Mouse (Mus musculus) adrenal gland (tissue): ENCODE results near the gene Ntm.

Experiments used
- intact Hi-C: fragments of 180-260 bp; cut with DNase I; formaldehyde crosslinking; loops from one replicate; pipeline ENCODE4 v1.15.1; 2025

Gene Ntm

DNA sequence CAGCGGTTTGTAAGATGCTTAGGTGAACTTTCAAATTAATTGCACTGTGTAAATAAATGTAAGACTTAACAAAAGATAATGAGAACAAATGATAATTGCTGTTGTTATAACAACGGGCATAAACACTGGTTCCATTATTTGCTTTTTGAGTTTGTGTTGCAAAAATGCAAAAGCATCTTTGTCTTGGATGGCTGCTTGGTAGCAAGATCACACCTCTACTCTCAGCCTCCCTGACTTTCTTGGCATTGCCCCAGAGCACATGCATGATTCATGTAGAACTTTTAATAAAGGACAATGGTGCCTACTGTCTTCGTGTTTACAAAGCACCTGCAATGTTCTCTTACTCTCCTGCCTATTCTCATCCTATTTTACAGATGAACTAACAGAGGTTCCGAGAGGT lies 875.3 kb downstream of the Ntm start:
- intact Hi-C loops: no loop called here

DNA sequence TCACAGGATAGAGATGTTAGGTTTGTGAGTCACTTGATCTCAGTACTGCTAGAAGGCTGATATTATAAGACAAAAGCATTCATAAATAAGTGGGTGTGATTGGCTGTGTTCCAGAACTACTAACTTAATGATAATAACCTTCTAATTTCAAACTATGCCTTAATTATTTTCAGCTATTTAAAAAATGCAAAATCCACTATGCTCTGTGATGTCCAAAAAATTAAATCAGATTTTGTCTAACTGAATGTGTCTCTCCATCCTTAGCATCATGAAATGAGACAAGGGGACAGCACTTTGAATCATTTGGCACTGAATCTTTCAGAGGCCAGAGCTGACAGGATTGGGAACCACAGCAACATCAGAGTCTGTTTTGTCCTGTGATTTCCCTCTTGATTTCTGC lies 875.8 kb downstream of the Ntm start:
- intact Hi-C loops: no loop called here

DNA sequence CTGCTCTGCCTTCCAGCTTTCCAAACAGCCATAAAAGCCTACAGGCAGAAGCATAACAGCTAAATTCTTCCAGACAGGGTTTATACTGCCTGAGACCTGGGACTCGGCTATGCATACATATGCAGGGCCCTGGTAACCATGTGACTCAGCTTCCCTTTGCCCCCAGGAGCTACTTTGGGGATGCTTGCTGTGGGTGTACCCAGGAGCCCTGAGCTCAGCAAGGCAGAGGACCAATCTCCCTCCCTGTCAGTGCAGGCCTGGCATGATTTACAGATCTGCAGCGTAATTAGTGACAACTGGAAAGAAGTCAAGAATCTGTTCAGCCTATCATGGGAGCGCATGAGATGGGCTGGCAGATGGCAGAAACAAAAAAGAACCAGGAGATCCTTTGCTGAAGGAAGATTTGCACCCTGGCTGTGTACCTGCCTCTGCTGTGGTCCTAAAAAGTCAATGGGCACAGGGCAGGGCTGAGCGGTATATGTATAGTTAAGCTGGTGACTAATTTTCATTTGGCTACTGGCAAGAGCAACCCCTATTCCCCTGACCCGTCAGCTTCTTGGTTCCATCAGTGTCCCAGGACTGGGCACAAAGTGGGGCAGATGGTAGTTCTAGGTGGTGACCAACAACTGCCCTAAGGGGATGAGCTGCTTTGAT lies 886.9 kb downstream of the Ntm start:
- intact Hi-C loops: no loop called here

DNA sequence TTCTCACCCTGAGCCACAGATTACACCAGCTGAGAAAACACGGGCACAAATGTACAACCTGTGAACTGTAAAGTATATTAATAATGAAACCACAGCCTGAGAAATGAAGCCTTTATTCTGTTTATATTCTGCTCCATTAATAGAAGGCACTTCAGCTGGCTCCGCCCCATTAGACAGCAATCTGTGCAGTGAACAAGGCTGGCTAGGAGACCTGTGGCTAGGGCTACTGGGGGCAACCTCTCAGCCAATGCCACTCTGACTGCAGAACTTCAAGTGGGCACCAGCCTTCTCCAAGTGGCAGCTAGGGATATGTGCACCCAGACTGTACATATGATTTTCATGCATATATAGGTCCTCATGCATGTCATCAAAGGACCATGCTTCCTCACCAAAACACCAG lies 887.7 kb downstream of the Ntm start:
- intact Hi-C loops: no loop called here

DNA sequence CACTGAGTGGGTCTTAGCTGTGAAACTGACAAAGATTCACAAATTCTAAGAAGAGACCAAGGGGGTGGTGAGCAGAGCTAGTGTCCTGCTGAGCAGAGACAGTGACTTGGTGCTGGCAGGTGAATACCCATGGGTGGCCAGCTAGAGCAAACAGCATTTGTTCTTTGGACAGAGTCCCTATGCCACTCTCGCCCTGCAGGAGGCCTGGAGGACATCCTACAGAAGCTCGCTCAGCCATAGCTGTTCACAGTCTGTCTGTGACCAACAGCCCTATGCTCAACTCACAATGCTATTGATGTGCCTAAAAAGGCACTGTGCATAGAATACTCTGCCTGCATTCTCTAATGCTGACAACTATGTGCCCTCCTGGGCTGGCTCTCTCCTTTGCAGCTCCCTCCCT lies 888.4 kb downstream of the Ntm start:
- intact Hi-C loops: no loop called here

DNA sequence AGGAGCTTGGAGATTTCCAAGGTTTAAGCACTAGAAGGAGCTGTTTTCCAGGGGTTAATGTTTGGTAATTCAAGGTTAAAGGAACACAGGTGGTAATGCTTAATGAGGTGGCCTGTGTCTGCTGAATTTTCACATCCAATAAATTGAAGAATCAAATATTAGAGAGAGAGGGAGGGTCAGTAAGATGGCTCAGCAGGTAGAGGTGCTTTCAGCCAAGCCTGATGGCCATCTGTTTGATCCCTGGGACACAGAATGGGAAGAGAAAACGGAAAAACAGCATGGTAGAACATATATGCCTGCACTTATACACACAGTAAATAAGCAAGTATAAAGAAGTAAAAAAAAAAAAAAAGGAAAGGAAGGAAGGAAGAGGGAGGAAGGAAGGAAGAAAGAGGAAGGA lies 890.9 kb downstream of the Ntm start:
- intact Hi-C loops: no loop called here

DNA sequence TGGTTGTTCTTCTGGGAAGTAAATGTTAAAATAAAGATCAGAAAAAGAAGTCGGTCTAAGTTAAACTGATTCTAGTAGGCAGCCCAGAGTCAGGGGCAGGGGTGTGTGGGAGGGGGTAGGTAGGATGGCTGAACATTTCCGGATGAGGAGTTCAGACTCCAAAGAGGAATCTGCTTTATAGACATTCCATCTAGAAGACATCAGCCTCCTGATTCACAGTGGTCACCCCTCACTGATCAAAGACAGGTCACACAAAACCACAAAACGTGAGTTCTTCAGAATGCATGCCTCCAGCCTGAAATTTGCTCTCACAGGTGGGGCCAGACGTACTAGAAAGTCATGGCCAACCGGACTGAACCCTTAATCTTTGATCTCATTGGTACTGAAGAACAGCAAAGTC lies 895.4 kb downstream of the Ntm start:
- intact Hi-C loops: no loop called here

DNA sequence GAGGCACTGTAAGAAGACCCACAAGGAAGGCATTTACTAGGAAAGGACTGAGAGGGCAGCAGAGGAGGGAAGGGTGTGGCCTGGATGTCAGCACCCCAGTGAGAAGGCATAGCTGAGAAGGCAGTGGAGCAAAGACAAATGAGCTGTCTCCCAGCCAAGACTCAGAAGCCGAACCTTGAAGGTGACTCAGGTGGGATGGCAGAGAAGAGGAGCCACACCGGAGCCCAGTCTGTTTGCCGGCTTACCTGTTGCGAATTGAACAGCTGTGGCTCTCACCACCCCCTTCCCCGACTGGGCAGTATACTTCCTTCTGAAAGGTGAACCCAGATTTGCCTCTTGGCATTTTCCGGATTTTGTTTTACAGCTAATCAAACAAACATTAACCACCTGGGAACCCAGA lies 902.6 kb downstream of the Ntm start:
- intact Hi-C loops: no loop called here

DNA sequence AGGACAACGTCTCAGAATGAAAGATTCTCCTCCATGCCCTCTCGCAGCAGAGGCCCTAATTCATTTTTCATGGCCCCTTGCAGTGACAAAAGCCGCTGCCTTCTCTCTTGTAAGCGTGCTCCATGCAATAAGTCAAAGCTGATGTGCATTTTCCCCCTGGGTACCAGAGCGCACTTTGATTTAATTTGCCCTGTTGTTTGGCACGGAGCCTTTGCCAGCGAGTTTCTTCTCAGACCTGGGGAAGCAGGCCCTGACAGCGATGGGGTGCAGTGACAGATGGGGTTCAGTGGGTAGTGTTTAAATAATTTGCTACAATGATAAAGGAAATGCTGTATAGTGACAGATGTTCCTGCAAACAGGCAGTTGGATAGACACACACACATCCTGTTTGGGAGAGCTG lies 904.1 kb downstream of the Ntm start:
- intact Hi-C loops: no loop called here

DNA sequence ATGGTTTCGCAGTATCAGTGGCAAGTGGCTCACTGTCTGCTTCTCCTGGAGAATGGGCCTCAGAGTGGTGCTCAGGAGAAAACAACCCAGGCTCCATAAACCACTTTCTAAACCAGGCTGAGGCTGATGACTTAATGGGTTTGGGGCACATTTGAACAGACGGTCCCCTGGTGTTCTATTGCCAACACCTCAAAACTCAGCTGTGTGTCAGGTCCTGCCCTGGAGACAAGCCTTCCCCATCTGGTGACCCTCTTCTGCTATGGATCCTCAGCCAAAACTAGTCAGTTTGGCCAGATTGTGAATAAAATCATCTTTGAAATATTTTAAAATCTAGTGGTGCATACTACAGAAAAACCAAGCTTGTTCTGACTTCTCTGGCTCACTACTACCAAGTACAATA lies 907.3 kb downstream of the Ntm start:
- intact Hi-C loops: no loop called here

DNA sequence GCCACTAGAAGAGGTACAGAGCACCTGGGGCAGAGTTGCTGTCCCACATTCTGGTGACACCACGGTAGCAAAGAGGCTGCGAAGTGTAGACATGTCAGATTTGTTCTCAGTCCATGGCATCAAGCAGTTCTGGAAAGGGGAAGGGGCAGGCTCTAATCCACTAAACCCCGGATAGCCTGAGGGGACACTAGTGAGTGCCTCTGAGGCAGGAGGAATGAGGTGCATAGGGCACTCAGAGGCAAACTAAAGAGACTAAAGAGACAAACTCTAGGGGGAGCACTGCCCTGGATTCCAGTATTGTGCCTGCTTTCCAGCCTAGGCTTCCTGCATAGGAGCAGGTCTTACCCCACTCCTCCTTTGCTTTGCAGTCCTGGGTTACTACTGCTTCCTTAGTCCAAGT lies 926.5 kb downstream of the Ntm start:
- intact Hi-C loops: no loop called here

DNA sequence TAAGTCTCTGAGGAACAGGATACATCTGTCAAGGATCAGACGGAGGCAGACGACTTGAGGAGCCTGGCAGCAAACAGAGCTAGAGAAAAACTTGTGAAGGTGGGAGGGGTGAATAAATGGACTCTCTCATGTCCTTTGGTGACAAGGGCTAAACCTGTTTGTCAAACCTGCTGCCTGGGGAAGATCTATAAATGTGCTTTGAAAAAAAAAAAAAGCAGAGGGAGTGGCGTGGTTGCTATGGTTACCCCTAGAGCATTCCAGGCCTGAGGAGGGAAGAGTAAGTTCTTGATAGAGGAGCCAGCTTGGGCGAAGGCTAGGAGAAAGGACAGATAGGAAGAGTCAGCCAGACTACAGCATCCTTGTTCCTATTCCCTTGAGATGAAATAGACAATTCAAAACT lies 926.9 kb downstream of the Ntm start:
- intact Hi-C loops: no loop called here

DNA sequence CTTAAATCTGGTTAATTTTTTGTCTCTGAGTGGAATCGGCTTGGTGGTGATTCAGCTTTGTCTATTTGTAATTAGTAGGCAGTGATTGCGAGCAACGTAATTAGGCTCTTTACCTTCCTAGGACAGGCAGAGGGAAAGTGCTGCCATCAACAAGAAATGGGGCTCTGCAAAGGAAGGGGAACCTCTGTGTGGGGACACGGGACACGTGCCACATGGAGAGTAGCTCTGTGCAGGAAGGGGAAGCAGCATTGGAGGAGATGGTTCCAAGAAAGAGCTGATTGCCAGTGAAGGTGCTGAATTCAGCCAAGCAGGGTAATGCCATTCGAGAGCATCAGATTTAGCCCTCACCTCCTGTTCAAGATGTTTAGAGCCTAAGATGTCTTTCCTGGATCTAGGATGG lies 936.5 kb downstream of the Ntm start:
- intact Hi-C loops: no loop called here

DNA sequence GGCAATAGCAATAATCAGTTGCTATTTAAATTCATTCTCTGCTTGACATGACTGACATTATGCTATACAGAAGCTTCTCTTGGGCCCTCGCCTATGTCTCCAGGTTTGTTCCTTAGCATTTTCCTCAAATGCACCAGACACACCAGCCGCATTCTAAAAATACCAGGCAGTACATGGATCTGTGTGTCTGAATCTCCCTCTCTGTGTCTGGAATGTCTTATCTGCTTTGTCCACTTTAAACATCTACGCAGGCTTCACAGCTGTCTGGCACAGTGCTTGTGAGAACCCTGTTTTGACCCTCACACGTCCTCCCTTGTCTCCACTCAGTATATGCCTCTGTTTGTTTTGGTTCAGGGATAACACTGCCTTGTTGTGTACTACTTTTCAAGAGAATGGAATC lies 937.3 kb downstream of the Ntm start:
- intact Hi-C loops: no loop called here

DNA sequence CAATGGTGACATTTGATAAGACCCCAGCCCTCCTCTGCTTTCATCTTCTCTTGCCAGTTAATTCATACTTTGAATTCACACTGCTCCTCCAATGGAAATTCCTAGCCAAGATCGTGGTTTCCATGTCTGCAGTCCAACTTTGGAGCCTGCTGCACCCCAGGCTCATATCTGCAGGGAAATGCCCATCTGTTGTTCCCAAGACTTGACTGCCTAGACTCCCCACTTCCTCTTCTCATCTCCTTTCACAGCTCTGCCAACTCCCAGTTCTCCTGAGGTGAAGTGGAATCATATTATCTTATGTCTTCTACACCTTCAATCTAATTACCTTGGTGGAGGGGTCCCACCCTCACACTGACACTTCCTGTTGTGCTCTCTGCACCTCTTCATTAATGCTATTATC lies 937.8 kb downstream of the Ntm start:
- intact Hi-C loops: no loop called here

DNA sequence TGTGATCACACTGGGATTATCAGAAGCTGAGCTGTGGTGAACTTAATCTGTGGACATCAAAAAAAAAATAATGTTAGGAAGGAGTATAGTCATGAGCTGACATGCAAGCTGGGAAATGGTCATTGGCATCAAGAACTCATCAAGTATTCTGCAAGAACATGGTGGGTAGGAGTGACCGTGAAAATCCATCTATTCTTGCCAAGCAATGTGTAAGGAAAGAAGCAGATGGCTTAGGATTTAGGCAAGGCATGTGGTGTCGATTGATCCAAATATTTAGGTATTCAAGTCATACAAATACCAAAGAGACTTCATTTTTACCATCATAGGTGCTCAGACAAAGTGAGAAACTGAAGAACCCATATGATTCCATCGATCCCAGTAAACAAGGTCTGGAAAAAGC lies 946.1 kb downstream of the Ntm start:
- intact Hi-C loops: no loop called here

DNA sequence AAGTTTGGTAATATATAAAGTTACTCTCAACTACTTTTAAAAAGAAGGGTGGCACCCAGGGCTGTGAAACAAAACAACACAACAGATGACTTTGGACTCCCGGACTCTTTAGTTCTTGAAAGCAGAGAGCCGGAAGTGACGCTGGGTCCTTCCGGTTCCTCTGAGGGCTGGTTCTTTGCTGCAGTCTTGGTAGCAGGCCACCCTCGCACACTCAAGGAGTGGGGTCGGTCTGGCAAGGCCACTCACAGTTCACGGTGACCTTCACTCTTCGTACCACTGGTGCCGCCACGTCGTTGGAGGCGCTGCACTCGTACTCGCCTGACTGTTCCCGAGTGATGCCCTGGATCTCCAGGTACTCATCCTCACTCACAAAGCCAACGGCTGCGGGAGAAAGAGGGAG lies 949.1 kb downstream of the Ntm start:
- intact Hi-C loops: no loop called here

DNA sequence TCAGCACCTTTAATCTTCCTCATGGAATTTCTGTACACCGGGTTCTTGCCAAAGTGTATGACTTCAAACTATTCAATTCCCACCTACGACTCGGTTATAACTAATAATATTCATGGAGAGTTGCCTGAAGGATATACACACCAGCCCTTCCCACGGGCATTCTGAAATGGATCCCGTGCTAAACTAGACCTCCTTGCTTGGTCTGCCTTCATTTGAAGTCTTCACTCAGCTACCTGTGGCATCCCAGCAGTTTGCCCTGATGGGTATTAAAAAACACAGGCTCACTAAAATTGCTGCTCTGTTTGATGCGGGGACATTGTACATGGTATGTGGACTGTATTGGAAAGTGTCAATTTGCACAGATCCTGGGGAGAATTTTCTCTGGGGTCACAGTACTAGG lies 950.4 kb downstream of the Ntm start:
- intact Hi-C loops: no loop called here

DNA sequence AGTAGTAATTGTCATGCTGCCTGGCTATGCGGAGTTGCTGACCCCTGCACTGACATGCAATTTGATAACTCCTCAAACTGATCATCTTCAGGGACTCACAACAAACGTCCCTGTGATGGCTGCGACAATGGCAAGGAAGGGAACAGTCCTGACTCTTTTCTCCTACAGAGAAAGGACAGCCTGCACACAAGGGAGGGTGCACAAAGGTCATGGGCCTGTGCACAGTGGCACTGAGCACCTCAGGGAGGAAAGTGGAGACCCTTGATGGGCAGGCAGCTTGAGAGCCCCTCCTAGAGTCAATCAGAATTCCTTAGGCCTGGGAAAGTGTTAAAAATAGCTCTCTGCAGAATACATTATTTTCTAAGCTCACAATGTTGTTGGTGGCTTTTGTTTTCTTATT lies 951.5 kb downstream of the Ntm start:
- intact Hi-C loops: no loop called here

DNA sequence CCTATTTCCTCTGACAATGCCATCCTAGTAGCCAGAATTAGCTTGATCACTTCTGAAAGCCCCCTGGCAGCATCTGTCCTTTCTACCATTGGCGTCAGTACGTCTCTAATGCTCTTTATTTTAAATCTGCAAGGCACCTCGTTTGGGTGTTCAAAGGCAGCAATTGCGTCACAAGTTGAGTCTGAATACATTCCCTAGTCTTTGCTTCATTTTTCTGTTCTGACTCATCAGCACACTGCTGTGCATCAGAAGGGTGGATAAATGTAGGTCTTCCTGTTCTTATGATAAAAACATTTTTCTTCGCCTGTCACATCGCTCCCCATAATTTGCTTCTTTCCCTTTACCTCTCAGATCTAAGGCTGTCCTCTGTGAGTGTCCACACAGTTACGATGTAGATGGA lies 958.4 kb downstream of the Ntm start:
- intact Hi-C loops: no loop called here

DNA sequence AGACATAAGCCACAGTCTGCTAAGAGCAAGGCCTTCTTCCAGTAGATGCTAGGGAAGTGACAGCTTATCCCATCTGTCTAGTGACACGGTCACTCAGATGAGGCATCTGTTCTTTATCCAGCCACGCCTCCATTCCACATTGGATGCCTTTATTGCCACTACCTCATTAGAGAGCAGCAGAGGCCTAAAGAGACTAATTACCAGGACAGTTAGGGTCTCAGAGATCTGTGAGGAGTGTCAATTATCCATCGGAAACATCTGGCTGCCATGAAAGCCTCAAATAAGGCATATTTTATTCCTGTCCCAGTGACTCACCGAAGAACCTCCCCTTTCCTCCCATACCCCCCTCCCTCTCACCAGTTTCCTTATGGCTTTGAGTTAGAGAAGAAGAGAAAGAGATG lies 963.0 kb downstream of the Ntm start:
- intact Hi-C loops: no loop called here

DNA sequence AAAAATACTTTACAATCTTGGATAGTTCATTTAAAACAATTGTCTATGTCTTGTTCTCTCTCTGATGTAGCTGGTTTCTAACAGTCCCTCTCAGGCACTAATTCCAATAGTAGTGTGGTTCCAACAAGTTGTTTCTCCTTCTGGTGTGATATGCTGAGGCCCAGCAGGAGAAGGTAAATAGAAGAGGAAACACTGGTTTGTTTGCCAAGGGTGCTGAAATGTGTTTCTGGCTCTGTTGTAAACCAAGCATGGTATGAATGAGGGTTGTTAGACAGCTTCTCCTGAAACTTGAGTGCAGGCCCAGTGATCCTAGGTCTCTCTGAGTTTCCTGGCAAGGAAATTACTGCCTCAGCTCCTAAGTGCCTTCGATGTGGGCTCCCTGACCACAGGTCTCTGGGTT lies 985.7 kb downstream of the Ntm start:
- intact Hi-C loops: no loop called here

DNA sequence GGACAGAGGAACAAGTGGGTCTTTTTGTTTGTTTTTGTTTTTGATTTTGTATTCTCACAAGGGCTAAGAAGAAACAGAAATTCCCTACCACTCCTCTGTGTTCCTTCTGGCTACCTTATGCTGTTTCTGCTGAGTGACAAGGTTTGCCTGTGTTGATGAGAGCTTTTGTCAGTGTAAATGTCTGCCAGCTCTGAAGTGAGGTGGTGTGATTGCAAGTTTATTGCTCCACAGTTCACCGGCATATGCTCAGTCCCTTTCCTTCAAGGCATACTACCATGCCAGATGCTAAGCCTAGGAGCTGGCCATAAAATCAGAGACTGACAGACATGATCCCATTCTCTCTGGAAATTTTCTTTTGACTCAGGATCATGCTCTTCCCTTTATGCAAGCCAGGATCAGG lies 993.5 kb downstream of the Ntm start:
- intact Hi-C loops: no loop called here
